In the genomic region with DNA sequence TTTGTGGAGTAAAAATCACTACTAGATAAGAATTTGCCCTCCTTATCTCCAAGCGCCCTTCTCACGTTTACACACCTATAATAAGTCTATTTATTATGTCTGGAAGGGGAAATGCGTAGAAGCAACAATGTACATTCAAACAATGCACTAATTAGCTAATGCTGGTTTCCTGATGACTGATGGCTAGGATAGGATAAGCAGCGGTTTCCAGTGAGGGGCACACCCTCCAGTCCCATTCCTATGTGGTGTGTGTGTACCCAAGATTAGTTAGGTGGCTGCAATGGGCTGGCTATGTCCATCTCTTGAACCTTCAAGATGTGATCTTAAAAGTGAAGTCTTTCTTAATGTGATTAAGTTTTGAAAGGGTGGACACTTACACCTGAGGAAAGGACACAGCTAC, we compare ENCODE assay signal across 19 mouse cellular contexts. TPM values are rescaled to one million over a fixed set of nuclear protein-coding genes. Genes with fewer than 3 reads are reported as not detected.
DNase-seq lines count a peak whose midpoint lies in the region; ATAC-seq and TF ChIP-seq lines count a peak whose summit lies in the region.
"Had no signal": no experiment of that assay in that cellular context is flagged by ENCODE, and none has a peak within 500 bp of the region (broad histone marks: within the 10 kb centered on the region; RNA-seq: fewer than 3 reads in every experiment).

No protein-coding gene starts in this region.

- peaks cover 16% of the 10 kb centered on the region for H3K4me1 ChIP-seq in liver, embryonic 11.5 days (replicated peaks; ENCODE audit: control insufficient read depth, insufficient read depth, low read length)
- H3K4me1 ChIP-seq in liver, postnatal 0 days (ENCODE audit: insufficient read depth), result peaks cover 5% of the 10 kb centered on the region
- H3K4me1 ChIP-seq: forebrain, embryonic 13.5 days; heart, embryonic 10.5 days; intestine, embryonic 15.5 days; midbrain, embryonic 13.5 days had no signal

- no peaks in the 10 kb centered on the region for H3K27me3 ChIP-seq in liver, embryonic 11.5 days (replicated peaks; ENCODE audit: control insufficient read depth, insufficient read depth, low read length)
- H3K27me3 ChIP-seq in liver, postnatal 0 days (ENCODE audit: insufficient read depth, low read length), result no peaks in the 10 kb centered on the region
- H3K27me3 ChIP-seq: CH12.LX; forebrain, embryonic 13.5 days; intestine, embryonic 15.5 days; midbrain, embryonic 13.5 days had no signal

- no peak overlapping the region for H3K9ac ChIP-seq in liver, embryonic 11.5 days (ENCODE audit: low read depth, low read length)
- H3K9ac ChIP-seq in liver, postnatal 0 days (replicated peaks), result no peak overlapping the region
- H3K9ac ChIP-seq: forebrain, embryonic 13.5 days; intestine, embryonic 15.5 days; midbrain, embryonic 13.5 days had no signal

- TF ChIP-seq EP300 in liver, postnatal 0 days (IDR thresholded peaks at IDR 0.05; ENCODE audit: low read depth), result peak; percentile 71; the same call in 1 of the 2 replicates

- ATAC-seq in liver, embryonic 11.5 days (replicated peaks; ENCODE audit: low FRiP score), result peak; percentile 97
- peak; percentile 79 for ATAC-seq in liver, postnatal 0 days
- ATAC-seq in megakaryocyte progenitor cell, adult 5-6 weeks (replicated peaks; ENCODE audit: poor library complexity), result peak; percentile 93
- ATAC-seq: activated CD4-positive, CD25-positive, alpha-beta regulatory T cell, adult 4 months; forebrain, embryonic 13.5 days; hindbrain, embryonic 16.5 days; intestine, embryonic 15.5 days; midbrain, embryonic 13.5 days had no signal

- peak overlapping the region; percentile 23; the same call in 1 of the 2 replicates for H3K4me2 ChIP-seq in liver, embryonic 11.5 days
- peak overlapping the region; percentile 35; the same call in 1 of the 2 replicates for H3K4me2 ChIP-seq in liver, postnatal 0 days (ENCODE audit: low read depth, low read length)
- H3K4me2 ChIP-seq: forebrain, embryonic 13.5 days; intestine, embryonic 15.5 days; midbrain, embryonic 13.5 days had no signal

- no peak for TF ChIP-seq CTCF in liver, postnatal 0 days (IDR thresholded peaks at IDR 0.05; ENCODE audit: low read depth)

- H3K27ac ChIP-seq in liver, embryonic 11.5 days (ENCODE audit: low read depth, low read length), result peak overlapping the region; percentile 38
- no peak overlapping the region for H3K27ac ChIP-seq in liver, postnatal 0 days (ENCODE audit: low read depth)
- H3K27ac ChIP-seq: forebrain, embryonic 13.5 days; heart, embryonic 10.5 days; intestine, embryonic 15.5 days; midbrain, embryonic 13.5 days had no signal

- H3K9me3 ChIP-seq in liver, embryonic 11.5 days (ENCODE audit: control insufficient read depth, low read length), result no peaks in the 10 kb centered on the region
- no peaks in the 10 kb centered on the region for H3K9me3 ChIP-seq in liver, postnatal 0 days (ENCODE audit: low read length)
- H3K9me3 ChIP-seq: forebrain, embryonic 13.5 days; G1E; heart, embryonic 10.5 days; intestine, embryonic 15.5 days; midbrain, embryonic 13.5 days had no signal

- no peaks in the 10 kb centered on the region for H3K36me3 ChIP-seq in liver, embryonic 11.5 days (ENCODE audit: control insufficient read depth, insufficient read depth, low read length)
- H3K36me3 ChIP-seq in liver, postnatal 0 days (replicated peaks; ENCODE audit: insufficient read depth, low read length), result peaks cover 5% of the 10 kb centered on the region

- no peak overlapping the region for H3K4me3 ChIP-seq in liver, embryonic 11.5 days (ENCODE audit: low read depth, low read length)
- no peak overlapping the region for H3K4me3 ChIP-seq in liver, postnatal 0 days (ENCODE audit: low read depth, low read length)
- H3K4me3 ChIP-seq: forebrain, embryonic 13.5 days; heart, embryonic 10.5 days; intestine, embryonic 15.5 days; midbrain, embryonic 13.5 days had no signal

- WGBS in liver, embryonic 11.5 days, result 58% methylated on average over 4 of the region's 4 CpGs
- WGBS in liver, postnatal 0 days (ENCODE audit: insufficient replicate concordance), result 64% methylated on average over 4 of the region's 4 CpGs

- DNase-seq in MEL-GATA-1-ER (ENCODE audit: extremely low read depth, low read depth), result peak; percentile 7
- no peak for DNase-seq in liver, embryonic 11.5 days (ENCODE audit: low spot score)
- no peak for DNase-seq in liver, postnatal 0 days
- DNase-seq in layer of hippocampus, adult 18-20 months (ENCODE audit: low spot score in 2 of 2), result no peak
- no peak for DNase-seq in layer of hippocampus, postnatal 10 days (ENCODE audit: low spot score in 2 of 2)
- no peak for DNase-seq in kidney, adult 18-20 months
- DNase-seq: adrenal gland, postnatal 10 days; cerebellum, adult 9-10 months; kidney, adult 9 months; kidney, postnatal 36 days had no signal

RNA-seq across cellular contexts. Expression of a gene that starts 22.5 kb away (rescaled TPM):
- polyA plus RNA-seq in liver, embryonic 11.5 days (2014; fragmentation: Nextera tagmentation; extraction: Ambion mirVana), result 85.0 and 90.9 TPM in 2 replicates
- polyA plus RNA-seq in liver, postnatal 0 days (2015; fragmentation: Nextera tagmentation; extraction: Ambion mirVana), result 35.8 and 39.8 TPM in 2 replicates
- 149 and 158 TPM in 2 replicates for total RNA-seq in megakaryocyte progenitor cell, adult 5-6 weeks (2015)
- 95.1 and 101 TPM in 2 replicates for total RNA-seq in megakaryocyte progenitor cell, adult 5-6 weeks (2017)
- 10 to 100 TPM; 41.1 to 41.9 TPM for total RNA-seq in layer of hippocampus, adult 18-20 months (2021)
- 10 to 100 TPM; 42.4 to 43.0 TPM for total RNA-seq in layer of hippocampus, postnatal 10 days (2021)
- polyA plus RNA-seq: G1E had no signal

RNA-seq across cellular contexts. Expression of a gene that starts 30.8 kb away (rescaled TPM):
- 5.7 and 6.0 TPM in 2 replicates for polyA plus RNA-seq in liver, embryonic 11.5 days (2014; fragmentation: Nextera tagmentation; extraction: Ambion mirVana)
- 2.1 and 2.9 TPM in 2 replicates for polyA plus RNA-seq in liver, postnatal 0 days (2015; fragmentation: Nextera tagmentation; extraction: Ambion mirVana)
- 9.7 and 12.0 TPM in 2 replicates for total RNA-seq in megakaryocyte progenitor cell, adult 5-6 weeks (2015)
- 4.2 and 4.6 TPM in 2 replicates for total RNA-seq in megakaryocyte progenitor cell, adult 5-6 weeks (2017)
- 10 to 100 TPM in 1 of 2 experiments, 1 to 10 TPM in 1; 9.8 to 11.2 TPM for total RNA-seq in layer of hippocampus, adult 18-20 months (2021)
- 1 to 10 TPM; 8.8 to 9.4 TPM for total RNA-seq in layer of hippocampus, postnatal 10 days (2021)

RNA-seq across cellular contexts. Expression of a gene that starts 31.1 kb away (rescaled TPM):
- polyA plus RNA-seq in liver, embryonic 11.5 days (2014; fragmentation: Nextera tagmentation; extraction: Ambion mirVana), result 21.1 and 26.1 TPM in 2 replicates
- polyA plus RNA-seq in liver, postnatal 0 days (2015; fragmentation: Nextera tagmentation; extraction: Ambion mirVana), result 13.6 and 14.5 TPM in 2 replicates
- total RNA-seq in megakaryocyte progenitor cell, adult 5-6 weeks (2015), result 40.5 and 41.2 TPM in 2 replicates
- total RNA-seq in megakaryocyte progenitor cell, adult 5-6 weeks (2017), result 21.6 and 23.1 TPM in 2 replicates
- total RNA-seq in layer of hippocampus, adult 18-20 months (2021), result 10 to 100 TPM; 26.7 to 31.2 TPM
- 10 to 100 TPM; 24.5 to 28.3 TPM for total RNA-seq in layer of hippocampus, postnatal 10 days (2021)

RNA-seq across cellular contexts. Expression of a gene that starts 47.6 kb away (rescaled TPM):
- polyA plus RNA-seq in liver, embryonic 11.5 days (2014; fragmentation: Nextera tagmentation; extraction: Ambion mirVana), result 18.0 and 19.3 TPM in 2 replicates
- 4.9 and 5.4 TPM in 2 replicates for polyA plus RNA-seq in liver, postnatal 0 days (2015; fragmentation: Nextera tagmentation; extraction: Ambion mirVana)
- total RNA-seq in megakaryocyte progenitor cell, adult 5-6 weeks (2015), result 26.2 and 26.4 TPM in 2 replicates
- 21.7 and 24.4 TPM in 2 replicates for total RNA-seq in megakaryocyte progenitor cell, adult 5-6 weeks (2017)
- 10 to 100 TPM; 24.6 to 27.1 TPM for total RNA-seq in layer of hippocampus, adult 18-20 months (2021)
- 10 to 100 TPM; 23.1 to 24.5 TPM for total RNA-seq in layer of hippocampus, postnatal 10 days (2021)
- polyA plus RNA-seq: G1E had no signal
